Mouse (Mus musculus) liver, adult 2 months (tissue): Measurements from ENCODE around the gene Htr1d.

ENCODE experiments used
- CTCF ChIP-seq: fragments of 200-500 bp; IDR thresholded peaks from 2 replicates; pipeline ENCODE4 v1.5.1; 2011; ENCODE audit warnings: low read depth, low read length, control low read depth
- POLR2A ChIP-seq: fragments of 200-500 bp; IDR thresholded peaks from 2 replicates; pipeline ENCODE4 v1.6.1; 2011; ENCODE audit warnings: low read length, control low read depth; ENCODE audit not compliant: insufficient read depth; ENCODE audit errors: extremely low read depth

DNA sequence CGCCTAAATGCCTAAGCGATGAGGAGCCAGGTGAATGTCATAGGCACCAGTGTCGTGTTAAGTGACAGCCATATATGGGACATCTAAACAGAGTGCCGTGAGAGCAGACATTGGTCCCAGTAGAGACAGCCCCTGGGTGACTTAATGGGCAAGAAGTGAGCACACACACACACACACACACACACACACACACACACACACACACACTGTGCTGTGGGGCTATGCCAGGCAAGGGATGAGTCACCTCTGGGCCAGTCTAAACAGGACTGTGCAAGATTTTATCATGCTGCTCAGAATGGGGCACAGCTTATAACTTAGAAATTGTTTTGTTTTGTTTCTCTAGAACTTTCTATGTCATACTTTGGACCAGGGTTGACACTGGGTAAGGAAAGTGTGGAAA, 10.7 kb downstream of the Htr1d start:
- TF ChIP-seq CTCF (no peak), POLR2A (no peak)
